ENCODE assay signal across 11 mouse cellular contexts in the genomic region with DNA sequence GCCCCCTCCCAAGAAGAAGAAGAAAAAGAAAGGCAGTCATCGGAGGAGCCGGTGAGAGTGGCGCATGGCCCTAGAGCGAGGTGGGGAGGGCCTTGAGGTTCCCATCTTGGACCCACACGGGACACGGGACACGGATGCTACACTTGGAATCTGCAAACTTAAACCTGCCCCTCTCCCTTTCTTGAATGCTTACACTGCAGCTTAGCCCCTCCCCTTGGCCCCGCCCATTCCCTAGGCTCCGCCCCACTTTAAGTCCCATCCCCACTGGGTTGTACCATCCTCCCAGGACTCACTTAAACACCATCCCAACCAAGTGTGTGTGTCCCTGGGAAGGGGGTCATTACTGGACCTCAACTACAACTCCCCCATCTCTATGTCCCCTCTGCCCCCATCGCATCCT. TPM values are rescaled to one million over a fixed set of nuclear protein-coding genes. Genes with fewer than 3 reads are reported as not detected.
DNase-seq lines count a peak whose midpoint lies in the region; ATAC-seq and TF ChIP-seq lines count a peak whose summit lies in the region.
"Had no signal": no experiment of that assay in that cellular context is flagged by ENCODE, and none has a peak within 500 bp of the region (broad histone marks: within the 10 kb centered on the region; RNA-seq: fewer than 3 reads in every experiment).

No protein-coding gene starts in this region.

- DNase-seq in kidney, postnatal 4 days: peak; percentile 45 to 46
- DNase-seq in kidney, adult 18-20 months: no peak
- DNase-seq in brain, embryonic 14.5 days (ENCODE audit: low read depth): peak; percentile 33
- no peak for DNase-seq in thymus, adult 18-20 months
- no peak for DNase-seq in frontal cortex, postnatal 14 days (ENCODE audit: low spot score in 2 of 2)
- DNase-seq: lung, adult 18-20 months; right cerebral cortex, postnatal 4 days; thymus, postnatal 36 days had no signal

- H3K4me1 ChIP-seq in hindbrain, embryonic 13.5 days (replicated peaks): peaks cover 61% of the 10 kb centered on the region
- H3K4me1 ChIP-seq in neural tube, embryonic 12.5 days: peaks cover 50% of the 10 kb centered on the region

- H3K36me3 ChIP-seq in hindbrain, embryonic 13.5 days: peaks cover 23% of the 10 kb centered on the region
- H3K36me3 ChIP-seq in neural tube, embryonic 12.5 days: peaks cover 5% of the 10 kb centered on the region

- TF ChIP-seq CTCF in brain, embryonic 14.5 days (IDR thresholded peaks at IDR 0.05; ENCODE audit: borderline replicate concordance, extremely low read depth, insufficient read depth, insufficient read length): no peak

- no peaks in the 10 kb centered on the region for H3K9me3 ChIP-seq in hindbrain, embryonic 13.5 days
- H3K9me3 ChIP-seq in neural tube, embryonic 12.5 days: 0 out of 2 replicates have a peak, but pooled peaks cover 1% of the 10 kb centered on the region

- no peak for ATAC-seq in hindbrain, embryonic 13.5 days (ENCODE audit: low FRiP score)
- no peak for ATAC-seq in neural tube, embryonic 12.5 days (ENCODE audit: low FRiP score, low read depth)

- peak overlapping the region; percentile 65 for H3K9ac ChIP-seq in hindbrain, embryonic 13.5 days
- H3K9ac ChIP-seq in neural tube, embryonic 12.5 days: peak overlapping the region; percentile 38

- peak overlapping the region; percentile 97 for H3K27ac ChIP-seq in hindbrain, embryonic 13.5 days
- H3K27ac ChIP-seq in neural tube, embryonic 12.5 days: peak overlapping the region; percentile 85

- peak overlapping the region; percentile 42 for H3K4me2 ChIP-seq in hindbrain, embryonic 13.5 days
- peak overlapping the region; percentile 57 for H3K4me2 ChIP-seq in neural tube, embryonic 12.5 days (replicated peaks)

- WGBS in hindbrain, embryonic 13.5 days: 6% methylated on average over 10 of the region's 10 CpGs
- WGBS in neural tube, embryonic 12.5 days: 6% methylated on average over 10 of the region's 10 CpGs

- peak overlapping the region; percentile 7 for H3K4me3 ChIP-seq in hindbrain, embryonic 13.5 days
- H3K4me3 ChIP-seq in neural tube, embryonic 12.5 days: peak overlapping the region; percentile 29
- H3K4me3 ChIP-seq: myocyte had no signal

- no peak for TF ChIP-seq POLR2A in brain, embryonic 14.5 days (IDR thresholded peaks at IDR 0.05; ENCODE audit: borderline replicate concordance, extremely low read depth, insufficient read depth, insufficient read length, poor library complexity, severe bottlenecking)

- H3K27me3 ChIP-seq in hindbrain, embryonic 13.5 days: peaks cover 29% of the 10 kb centered on the region
- H3K27me3 ChIP-seq in neural tube, embryonic 12.5 days (replicated peaks): peaks cover 28% of the 10 kb centered on the region

RNA-seq across cellular contexts. Expression of a gene that starts 35.3 kb away (rescaled TPM):
- polyA plus RNA-seq in brain, embryonic 14.5 days (2012; rRNA removed): 17.2 and 27.4 TPM in 2 replicates
- polyA plus RNA-seq in hindbrain, embryonic 13.5 days (2015; fragmentation: Nextera tagmentation; extraction: Ambion mirVana): 8.9 and 10.3 TPM in 2 replicates
- polyA plus RNA-seq in neural tube, embryonic 12.5 days (2016; fragmentation: Nextera tagmentation; extraction: Ambion mirVana): 22.3 and 26.5 TPM in 2 replicates

RNA-seq across cellular contexts. Expression of a gene that starts 45.7 kb away (rescaled TPM):
- 57.1 and 82.6 TPM in 2 replicates for polyA plus RNA-seq in brain, embryonic 14.5 days (2012; rRNA removed)
- polyA plus RNA-seq in hindbrain, embryonic 13.5 days (2015; fragmentation: Nextera tagmentation; extraction: Ambion mirVana): 88.0 and 90.6 TPM in 2 replicates
- polyA plus RNA-seq in neural tube, embryonic 12.5 days (2016; fragmentation: Nextera tagmentation; extraction: Ambion mirVana): 71.4 and 77.2 TPM in 2 replicates
- polyA plus RNA-seq: myocyte had no signal

Comparison
In these comparisons a context has a peak if more than half of its experiments do, and no peak if none do; other contexts are left out.
1. DNase-seq: peak in kidney, postnatal 4 days (2 of 2) and brain, embryonic 14.5 days (single experiment); none in kidney, adult 18-20 months (single experiment), thymus, adult 18-20 months (0 of 2) and frontal cortex, postnatal 14 days (0 of 2).